Mouse (Mus musculus) brain, embryonic 14.5 days (tissue): Measurements from ENCODE around the gene Tmem216.

ENCODE experiments used
- CTCF ChIP-seq: fragments of 200-500 bp; IDR thresholded peaks from 2 replicates; pipeline ENCODE4 v1.5.1; 2012; ENCODE audit warnings: inconsistent platforms, mild to moderate bottlenecking, moderate library complexity, borderline replicate concordance; ENCODE audit not compliant: insufficient read depth, insufficient read length; ENCODE audit errors: extremely low read depth
- POLR2A ChIP-seq: fragments of 200-500 bp; IDR thresholded peaks from 2 replicates; pipeline ENCODE4 v1.6.1; 2012; ENCODE audit warnings: mild to moderate bottlenecking, inconsistent platforms, borderline replicate concordance; ENCODE audit not compliant: poor library complexity, insufficient read depth, insufficient read length, severe bottlenecking; ENCODE audit errors: extremely low read depth

GRCm38 (mm10) chr19:10523483-10524080, 32.5 kb downstream of the Tmem216 start:
- TF ChIP-seq CTCF (no peak), POLR2A (no peak)
